Mouse (Mus musculus) embryonic fibroblast, embryonic 13.5 days (primary cell): Measurements from ENCODE around the gene Actb.
A peak's percentile ranks its signal among the peaks of the same experiment; 100 is the strongest.

ENCODE experiments used
- CTCF ChIP-seq: IDR thresholded peaks from 2 replicates; pipeline ENCODE4 v1.5.1; 2011; ENCODE audit warnings: mild to moderate bottlenecking, control low read depth, low read length, moderate library complexity, borderline replicate concordance; ENCODE audit not compliant: insufficient read depth
- POLR2A ChIP-seq: IDR thresholded peaks from 2 replicates; pipeline ENCODE4 v1.6.1; 2011; ENCODE audit warnings: low read depth, mild to moderate bottlenecking, control low read depth, low read length, moderate library complexity

DNA sequence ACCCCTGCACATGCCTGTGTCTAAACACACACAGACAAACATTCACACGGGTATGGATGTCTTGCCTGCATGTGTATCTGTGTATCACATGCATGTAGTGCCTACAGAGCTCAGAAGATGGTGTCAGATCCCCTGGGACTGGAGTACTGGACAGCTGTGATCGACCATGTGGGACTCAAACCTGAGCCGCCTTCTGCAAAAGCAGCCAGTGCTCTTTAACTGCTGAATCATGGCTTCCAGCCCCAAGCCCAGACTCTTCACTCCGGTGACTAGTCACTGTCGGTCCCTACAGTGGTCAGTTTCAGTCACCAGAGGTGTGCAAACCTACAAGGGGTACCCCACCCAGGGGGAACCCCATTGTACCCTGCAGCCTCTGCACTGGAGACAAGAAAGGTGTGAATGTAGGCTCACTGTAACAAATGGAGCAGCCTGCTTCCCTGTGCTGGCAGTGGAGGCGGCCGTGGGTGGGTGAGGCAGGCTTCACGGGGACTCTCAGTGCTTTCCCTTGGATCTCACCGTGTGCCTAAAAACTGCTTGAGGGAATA, 7.4 kb downstream of the Actb start:
- TF ChIP-seq CTCF = no peak
- TF ChIP-seq POLR2A = peak; percentile 43
